Mouse (Mus musculus) lung, postnatal 0 days (tissue): ENCODE measurements at regions not wholly inside any gene's neighbourhood (a gene's known extent, or its start where the extent isn't known, plus 50 kb on each side); places are given as distances from the start of the nearest gene placed in this dataset.

Experiments
- CTCF ChIP-seq: IDR thresholded peaks from 2 replicates; pipeline ENCODE4 v1.5.1; 2016; ENCODE audit warnings: antibody characterized with exemption, mild to moderate bottlenecking
- EP300 ChIP-seq: IDR thresholded peaks from 2 replicates; pipeline ENCODE4 v1.6.1; 2016; ENCODE audit warnings: antibody characterized with exemption, mild to moderate bottlenecking, control low read depth

DNA sequence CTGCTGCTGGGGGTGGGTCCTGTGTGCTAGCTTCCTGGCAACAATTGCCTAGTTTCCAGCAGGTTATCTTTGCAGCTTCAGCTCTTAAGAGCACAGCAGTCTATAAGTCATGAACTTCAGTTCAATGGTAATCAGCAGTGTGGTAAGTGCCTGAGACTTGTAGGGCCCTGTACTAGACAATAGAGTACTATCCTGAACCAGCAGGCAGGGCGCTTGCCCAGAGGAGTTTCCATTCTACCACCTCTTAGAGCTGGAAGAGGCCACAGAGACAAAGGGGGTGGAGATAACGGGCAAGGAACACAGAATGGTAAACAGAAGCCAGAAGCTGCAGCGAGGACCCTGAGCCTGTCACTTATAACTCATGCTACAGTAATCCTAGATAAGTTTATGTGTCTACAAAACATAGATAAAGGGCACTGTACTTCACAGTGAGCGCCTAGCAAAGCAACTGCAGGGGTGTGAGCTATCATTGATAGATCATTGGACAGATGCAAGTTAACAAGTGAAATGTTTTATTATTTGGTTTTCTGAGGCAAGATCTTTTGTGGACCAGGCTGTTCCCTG lies 79.7 kb upstream of the Bcl6 start:
- TF ChIP-seq EP300 (no peak), CTCF (no peak)
